Mouse (Mus musculus): ENCODE results near the gene Coq4.

Gene Coq4

DNA sequence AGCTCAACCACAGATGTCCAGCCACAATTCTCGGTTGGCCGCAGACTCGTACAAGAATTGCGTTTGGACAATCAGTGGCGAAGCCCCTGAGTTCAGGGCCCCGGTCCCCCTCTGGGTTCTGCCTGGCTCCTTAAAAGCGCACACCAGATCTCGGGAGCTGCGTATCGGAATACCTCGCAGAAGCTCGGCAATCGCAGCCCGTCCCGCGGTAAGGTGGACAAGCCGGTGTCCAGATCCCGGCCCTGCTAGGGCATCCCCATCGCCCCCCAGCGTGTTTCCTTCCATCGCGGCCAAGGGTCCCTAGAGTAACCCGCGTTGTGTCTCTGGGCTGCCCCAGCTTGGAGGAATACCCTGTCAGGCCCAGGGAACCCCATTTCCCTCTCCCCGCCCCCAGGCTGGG, 58.3 kb downstream of the Coq4 start:
- no peak for DNase-seq (ENCODE audit: extremely low read depth, low read depth, low spot score)

DNA sequence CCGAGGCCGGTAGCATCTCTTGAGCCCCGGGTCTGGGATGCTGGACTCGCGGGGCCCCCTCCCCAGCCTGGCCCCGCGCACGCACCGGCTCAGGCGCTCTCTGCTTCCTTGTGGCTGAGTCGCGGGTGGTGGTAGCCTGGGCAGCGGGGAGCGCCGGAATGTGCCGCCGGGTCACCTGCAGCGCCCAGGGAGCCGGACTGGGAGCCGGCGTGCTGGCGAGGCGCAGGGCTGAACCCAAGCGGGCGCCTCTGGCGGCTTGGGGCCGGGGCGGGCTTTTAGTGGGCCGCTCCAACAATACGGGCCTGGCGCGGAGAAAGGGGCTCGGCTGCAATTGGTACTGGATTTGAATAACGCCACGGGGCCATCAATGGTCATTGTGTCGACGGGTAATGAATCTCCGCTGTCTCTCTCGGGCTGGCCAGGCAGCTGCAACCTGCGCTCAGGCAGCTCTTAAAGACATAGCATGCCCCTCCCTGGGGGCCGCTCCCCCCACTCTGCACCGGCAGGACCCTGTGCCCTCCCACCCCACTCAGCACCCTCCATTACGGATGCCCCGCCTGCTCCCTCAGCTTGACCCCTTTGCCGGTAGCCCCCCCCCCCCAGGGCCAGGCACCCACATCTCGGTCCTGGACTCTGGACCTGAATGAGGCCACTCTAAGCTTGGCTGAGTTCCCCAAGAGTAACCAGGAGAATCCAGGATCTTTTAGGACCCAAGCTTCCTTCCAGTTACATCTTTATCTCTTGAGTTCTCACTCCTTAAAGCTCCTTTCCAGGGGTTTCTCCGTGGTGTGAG, 59.0 kb downstream of the Coq4 start:
- no peak for DNase-seq (ENCODE audit: extremely low read depth, low read depth, low spot score)

DNA sequence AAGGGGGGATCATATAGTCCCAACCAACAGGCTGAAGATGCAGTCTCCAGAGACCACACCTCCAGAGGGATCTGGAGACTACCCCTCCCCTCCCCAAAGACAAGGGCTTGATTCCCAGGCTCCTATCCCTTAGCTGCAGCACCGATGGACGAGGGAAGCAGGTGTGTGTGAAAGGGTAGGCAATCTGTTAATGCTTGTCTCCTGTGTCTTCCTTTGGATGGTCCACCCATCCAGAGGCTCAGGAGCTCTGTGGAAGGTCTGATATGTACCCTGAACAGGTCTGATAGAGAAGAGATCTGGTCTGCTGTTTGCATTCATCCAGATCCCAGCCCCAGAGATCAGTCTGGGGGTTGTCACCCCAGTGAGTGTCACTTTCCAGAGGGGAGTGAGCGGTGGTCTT, 59.6 kb downstream of the Coq4 start:
- DNase-seq (ENCODE audit: extremely low read depth, low read depth, low spot score), result no peak
